Mouse (Mus musculus): ENCODE data around the gene Nudt3.

Nudt3 gene

GRCm38 (mm10) chr17:27545991-27546390, 77.3 kb downstream of the Nudt3 start:
- DNase-seq (ENCODE audit: low spot score): no peak

DNA sequence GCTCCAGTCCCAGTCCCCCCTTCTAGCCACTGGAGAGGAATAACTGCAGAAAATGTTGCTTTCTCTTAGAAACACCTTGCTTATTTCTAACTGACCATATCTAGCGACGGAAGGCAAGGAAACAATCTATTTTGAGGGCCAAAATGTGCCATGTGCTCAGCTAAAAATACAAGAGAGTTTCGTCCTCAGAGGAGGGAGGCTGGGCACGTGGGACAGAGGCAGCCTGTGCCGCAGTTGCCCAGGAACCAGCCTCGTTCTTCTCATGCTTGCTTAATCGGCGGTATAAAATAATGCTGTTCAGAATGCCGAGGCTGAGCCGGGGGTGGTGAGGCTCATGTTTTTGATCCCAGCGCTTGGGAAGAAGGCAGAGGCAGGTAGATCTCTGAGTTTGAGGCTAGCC, 78.7 kb downstream of the Nudt3 start:
- DNase-seq (ENCODE audit: low spot score): no peak

GRCm38 (mm10) chr17:27541984-27542383, 81.3 kb downstream of the Nudt3 start:
- no peak for DNase-seq (ENCODE audit: low spot score)

- no peak for DNase-seq (ENCODE audit: low spot score)
Observed at GRCm38 (mm10) chr17:27541261-27541660, 82.0 kb downstream of the Nudt3 start.

GRCm38 (mm10) chr17:27534718-27535117, 88.6 kb downstream of the Nudt3 start:
- peak; percentile 94 for DNase-seq (ENCODE audit: low spot score)

GRCm38 (mm10) chr17:27533354-27533753, 89.9 kb downstream of the Nudt3 start:
- DNase-seq (ENCODE audit: low spot score): no peak

DNA sequence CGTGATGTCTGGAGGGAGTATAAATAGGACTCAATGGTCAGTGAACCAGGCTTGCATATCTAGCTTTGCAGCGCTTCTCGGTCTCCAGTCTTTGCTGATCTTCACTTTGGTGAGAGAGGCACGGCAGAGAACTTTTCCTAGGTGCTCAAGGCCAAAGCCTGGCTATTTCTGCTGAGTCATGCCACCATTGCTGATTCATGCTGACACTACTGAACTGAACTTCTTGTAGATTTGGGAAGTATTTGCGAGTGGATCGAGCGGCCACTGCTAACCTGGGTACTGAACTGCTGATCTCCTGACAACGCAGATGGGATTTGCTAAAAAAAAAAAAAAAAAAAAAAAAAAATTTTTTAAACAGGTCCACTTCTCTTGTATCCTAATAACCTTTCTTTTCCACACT, 91.2 kb downstream of the Nudt3 start:
- no peak for DNase-seq (ENCODE audit: low spot score)
